Mouse (Mus musculus): ENCODE results near the gene Rnaset2b.
"Not testable (repeated sequence)": the region's sequence is repeated elsewhere in the genome, so short reads cannot be mapped to it uniquely, and the experiment has no call there.

The Rnaset2b gene

DNA sequence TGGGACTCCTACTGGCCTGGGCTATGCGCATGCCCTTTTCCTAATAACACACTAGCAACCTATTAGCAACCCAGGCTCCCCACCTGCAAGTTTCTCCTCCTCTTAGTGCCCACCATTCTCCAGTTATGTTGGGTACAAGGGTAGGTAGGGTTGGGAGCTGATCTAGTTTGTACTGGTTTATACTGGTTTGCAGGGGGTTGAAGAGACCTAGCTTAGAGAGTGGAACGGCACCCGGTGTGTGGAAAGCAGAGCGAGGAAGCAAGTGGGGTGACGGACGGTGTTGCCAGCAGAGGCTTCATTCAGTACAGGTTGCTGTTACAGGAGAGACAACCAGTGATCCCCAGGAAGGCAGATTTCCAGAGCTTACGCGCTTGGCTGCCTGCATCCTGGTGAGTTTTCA is at the start of gene Rnaset2b:
Gene Rnaset2b (plus strand): TSS at position 301 of the 400 bp plus-strand sequence.
- CTCF ChIA-PET = not testable (repeated sequence)

DNA sequence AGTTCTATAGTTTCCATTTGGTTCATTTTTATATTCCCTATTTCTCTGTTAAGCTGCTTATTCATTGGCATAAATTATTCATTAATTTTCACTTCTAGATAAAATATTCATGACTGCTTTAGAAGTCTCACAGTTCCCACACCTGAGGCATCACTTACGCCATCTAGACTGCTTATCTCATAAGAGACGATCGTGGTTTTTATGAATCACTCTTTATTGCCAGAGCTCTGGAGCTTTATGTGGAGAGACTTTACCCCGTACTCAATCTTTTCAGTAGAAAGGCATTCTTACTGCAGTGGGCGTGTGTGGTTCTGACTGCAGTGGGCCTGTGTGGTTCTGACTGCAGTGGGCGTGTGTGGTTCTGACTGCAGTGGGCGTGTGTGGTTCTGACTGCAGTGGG is 38.8 kb upstream of the Rnaset2b start:
- CTCF ChIA-PET = not testable (repeated sequence)

- CTCF ChIA-PET = not testable (repeated sequence)
These were observed 27.9 kb upstream of the Rnaset2b start for GRCm38 (mm10) chr17:6942560-6942959.

- CTCF ChIA-PET = not testable (repeated sequence)
These were observed 22.8 kb upstream of the Rnaset2b start for GRCm38 (mm10) chr17:6947637-6947983.

DNA sequence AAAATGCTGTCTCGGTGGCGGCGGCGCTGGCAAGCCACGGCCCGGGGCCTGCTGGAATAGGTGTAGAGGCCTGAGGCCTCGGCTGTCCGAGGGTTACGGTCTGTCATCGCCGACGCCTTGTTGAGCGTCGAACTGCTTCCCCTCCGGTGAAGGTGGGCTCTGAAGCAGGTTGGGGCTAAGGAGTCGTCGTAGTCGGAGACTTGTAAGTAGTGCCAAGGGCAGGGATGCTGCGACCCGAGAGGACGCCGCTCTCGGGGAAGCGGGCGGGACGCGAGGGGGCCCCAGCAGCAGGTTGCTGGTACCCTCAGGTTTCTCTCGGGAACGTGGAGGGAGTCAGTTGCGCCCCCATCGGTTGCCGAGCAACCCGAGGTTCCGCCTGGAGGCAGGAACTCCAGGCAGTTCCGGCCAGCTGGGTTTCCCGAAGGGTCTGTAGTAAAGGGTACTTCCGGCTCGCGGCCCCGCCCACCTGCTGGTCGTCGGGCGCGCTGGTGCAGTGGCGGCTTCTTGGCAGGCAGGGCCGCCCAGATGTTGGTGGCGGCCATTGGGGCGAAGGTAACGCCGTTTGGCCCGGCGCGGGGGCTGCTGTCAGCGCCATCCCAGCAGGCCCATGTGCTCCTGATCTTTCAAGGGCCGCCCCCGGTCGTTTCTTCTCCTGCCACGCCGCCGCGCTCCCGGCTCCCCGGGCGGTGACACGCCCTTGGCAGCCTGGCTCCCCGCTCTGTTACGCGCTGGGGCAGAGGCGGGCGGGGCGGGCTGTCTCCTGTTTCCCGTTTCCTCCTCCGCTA is 22.3 kb upstream of the Rnaset2b start, which contains the start of gene Rsph3b:
Gene Rsph3b (minus strand): TSS at position 699 of the 785 bp plus-strand sequence.
- CTCF ChIA-PET = not testable (repeated sequence)

DNA sequence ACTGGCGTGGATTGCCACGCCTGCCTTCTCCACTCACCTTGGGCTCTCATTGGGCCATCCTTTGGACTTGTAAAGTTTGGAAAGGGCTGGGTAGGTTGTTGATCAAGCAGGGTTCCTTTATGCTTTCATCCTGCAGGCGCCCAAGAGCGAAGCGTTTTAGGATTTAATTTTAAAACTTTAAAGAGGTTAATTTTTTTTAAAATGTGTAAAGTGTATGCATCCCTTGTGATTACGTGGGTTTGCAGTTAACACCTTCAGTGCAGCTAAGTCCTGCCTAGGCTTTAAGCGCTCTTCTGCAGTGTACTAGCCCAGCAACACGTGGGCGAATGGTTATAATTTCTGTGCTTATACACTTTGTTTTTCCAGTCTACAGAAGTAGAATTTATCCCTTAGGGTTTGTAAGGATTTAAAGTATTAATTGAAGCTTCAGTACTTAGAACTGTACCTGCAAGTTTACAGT is 21.6 kb upstream of the Rnaset2b start:
- CTCF ChIA-PET = not testable (repeated sequence)

GRCm38 (mm10) chr17:6958881-6959280 is 11.6 kb upstream of the Rnaset2b start:
- CTCF ChIA-PET = not testable (repeated sequence)

GRCm38 (mm10) chr17:6959543-6960259 is 10.7 kb upstream of the Rnaset2b start:
- CTCF ChIA-PET = not testable (repeated sequence)

- CTCF ChIA-PET = not testable (repeated sequence)
These were observed 10.1 kb upstream of the Rnaset2b start for GRCm38 (mm10) chr17:6960349-6960748.

DNA sequence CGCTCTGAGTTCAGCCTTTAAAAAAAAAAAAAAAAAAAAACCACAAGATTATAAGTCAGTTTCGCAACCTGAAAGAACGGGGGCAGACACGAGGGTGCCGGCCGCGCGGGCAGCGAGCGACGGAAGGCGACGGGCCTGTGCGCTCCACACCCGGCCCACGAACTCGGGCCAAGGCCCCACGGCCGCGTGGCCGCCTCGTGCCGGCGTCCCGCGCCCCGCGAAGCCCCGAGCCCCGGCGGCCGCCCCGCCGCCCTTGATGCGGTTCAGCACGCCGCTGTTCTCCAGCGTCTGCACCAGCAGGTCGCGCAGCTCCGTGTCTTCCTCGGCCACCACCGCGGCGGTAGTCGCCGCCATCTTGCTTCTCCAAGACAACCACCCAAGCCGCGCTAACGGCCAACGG is 9.7 kb upstream of the Rnaset2b start, which contains the start of gene Tagap1:
Gene Tagap1 (minus strand): TSS at position 381 of the 400 bp plus-strand sequence.
- CTCF ChIA-PET = not testable (repeated sequence)

GRCm38 (mm10) chr17:6961181-6962000 is 9.0 kb upstream of the Rnaset2b start:
- CTCF ChIA-PET = not testable (repeated sequence)

DNA sequence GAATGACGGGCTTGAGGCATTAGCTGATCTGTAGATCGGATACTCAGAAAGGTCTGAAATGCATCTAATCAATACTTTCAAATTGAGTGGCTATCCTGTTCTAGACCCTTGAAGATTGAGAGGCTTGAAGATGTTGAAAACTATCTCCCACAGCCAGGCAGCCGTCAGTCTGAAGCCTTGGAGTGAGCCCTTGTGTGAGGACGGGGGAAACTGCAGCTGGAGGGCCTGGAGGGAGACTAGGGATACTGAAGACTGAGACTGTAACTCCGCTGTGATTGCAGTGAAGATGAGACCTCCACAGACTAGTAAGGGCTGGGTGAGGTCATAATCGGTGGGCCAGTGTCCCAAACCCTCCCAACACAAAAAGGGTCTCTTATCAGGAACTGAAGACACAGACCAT is 8.1 kb upstream of the Rnaset2b start:
- CTCF ChIA-PET = not testable (repeated sequence)

DNA sequence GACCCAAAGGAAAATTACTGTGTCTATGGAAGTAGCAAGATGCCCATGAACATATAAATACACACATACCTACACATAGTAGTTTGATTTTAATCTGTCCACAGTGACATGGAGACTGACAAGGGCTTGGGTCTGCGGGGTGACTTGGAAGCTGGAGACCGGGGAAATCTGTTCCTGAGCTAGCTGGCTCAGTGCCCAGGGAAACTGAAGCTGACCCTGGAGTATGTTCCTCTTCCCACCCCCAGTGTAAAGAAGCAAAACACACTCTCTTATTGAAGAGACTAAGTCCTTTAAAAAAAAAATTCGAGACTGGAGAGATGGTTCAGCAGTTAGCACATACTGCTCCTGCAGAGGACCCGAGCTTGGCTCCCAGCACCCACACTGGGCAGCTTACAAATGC is 7.5 kb upstream of the Rnaset2b start:
- CTCF ChIA-PET = not testable (repeated sequence)

DNA sequence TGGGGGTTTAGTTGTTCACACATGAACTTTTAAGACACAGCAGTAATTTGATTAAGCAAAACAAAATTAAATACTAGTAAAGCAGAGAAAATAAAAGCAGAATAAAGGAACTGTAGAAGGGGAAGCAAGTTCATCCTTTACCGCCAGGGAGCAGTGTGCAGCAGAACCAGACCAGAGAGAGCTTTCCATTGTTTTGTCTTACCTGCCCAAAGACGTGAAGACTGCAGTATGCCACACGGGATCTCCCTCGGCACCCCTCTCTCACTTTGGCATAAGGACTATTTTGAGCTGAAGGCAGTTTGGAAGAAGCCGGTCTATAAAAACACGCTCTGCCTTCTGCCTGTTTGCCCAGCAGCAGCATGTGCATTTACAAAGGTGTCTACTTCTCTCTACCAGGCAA is 5.1 kb upstream of the Rnaset2b start:
- CTCF ChIA-PET = not testable (repeated sequence)

- CTCF ChIA-PET = not testable (repeated sequence)
These were observed 2.8 kb upstream of the Rnaset2b start for GRCm38 (mm10) chr17:6967673-6968072.

GRCm38 (mm10) chr17:6971238-6971637 is 804 bp downstream of the Rnaset2b start:
- CTCF ChIA-PET = not testable (repeated sequence)

GRCm38 (mm10) chr17:6972836-6973396 is 2.5 kb downstream of the Rnaset2b start:
- CTCF ChIA-PET = not testable (repeated sequence)

DNA sequence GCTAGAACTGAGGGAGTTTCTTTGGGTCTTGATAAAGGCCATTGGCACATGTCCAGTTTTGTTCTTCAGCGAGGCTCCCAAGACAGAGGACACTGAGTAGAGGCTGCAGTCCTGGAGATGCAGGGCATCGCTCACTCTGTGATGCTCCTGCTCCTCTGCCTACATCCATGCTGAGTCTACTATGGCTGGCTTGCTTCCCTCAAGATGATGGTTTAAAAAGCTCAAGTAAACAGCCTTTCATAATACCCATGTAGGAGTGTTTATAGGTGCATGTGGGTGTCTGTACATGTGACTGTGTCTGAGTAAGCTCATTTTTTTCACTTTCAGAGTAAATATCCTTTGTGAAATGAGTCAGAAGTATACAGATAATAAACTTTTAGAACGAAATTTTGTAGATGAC is 4.6 kb downstream of the Rnaset2b start:
- CTCF ChIA-PET = not testable (repeated sequence)

GRCm38 (mm10) chr17:6978287-6979248 is 8.1 kb downstream of the Rnaset2b start, which contains the start of gene Gm49721:
Gene Gm49721, plus strand, starts transcription at chr17:6978904.
- CTCF ChIA-PET = not testable (repeated sequence)

- CTCF ChIA-PET = interaction anchor here (0.7 kb wide), 1 partner anchor 13 kb away, joined by 3 read pairs; no protein-coding TSS in a partner anchor
These were observed 8.9 kb downstream of the Rnaset2b start for GRCm38 (mm10) chr17:6979380-6979779.

DNA sequence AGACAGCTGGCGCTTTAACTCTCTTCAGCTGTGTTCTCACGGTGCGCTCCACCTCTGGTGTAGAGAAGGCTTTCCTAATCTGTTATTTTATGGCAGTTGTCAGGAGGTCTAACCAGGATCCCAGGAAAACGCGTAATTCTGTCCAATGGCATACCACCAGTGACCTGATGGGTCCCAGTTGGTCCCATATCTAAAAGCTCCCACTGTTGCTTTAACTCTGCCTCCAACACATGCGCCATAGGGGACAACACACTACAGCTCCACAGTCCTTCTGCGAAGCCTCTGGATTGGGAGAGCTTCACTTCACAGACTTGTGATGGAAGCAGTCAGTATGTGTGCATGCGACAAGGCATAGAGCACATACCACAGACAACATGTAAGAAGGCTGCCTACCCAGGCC is 9.7 kb downstream of the Rnaset2b start:
- CTCF ChIA-PET = not testable (repeated sequence)

Measured in spleen, embryonic (tissue).